Mouse (Mus musculus) A20 (cell line): Measurements from ENCODE around the gene Dsp.

Experiments used
- DNase-seq: peaks from one replicate; pipeline ENCODE4 v3.0.0-alpha.2; 2011; ENCODE audit warnings: low read depth, low spot score

The Dsp gene

GRCm38 (mm10) chr13:38193406-38193805, 42.3 kb downstream of the Dsp start:
- DNase-seq: no peak

- DNase-seq: no peak
Observed at GRCm38 (mm10) chr13:38201413-38201812, 50.3 kb downstream of the Dsp start.

GRCm38 (mm10) chr13:38204171-38204570, 53.1 kb downstream of the Dsp start:
- DNase-seq: no peak

- DNase-seq: peak; percentile 92
Observed at GRCm38 (mm10) chr13:38204702-38205482, 53.8 kb downstream of the Dsp start, which contains the start of gene Snrnp48. TSS of gene Snrnp48 (plus strand) at chr13:38204938.

- no peak for DNase-seq
Observed at GRCm38 (mm10) chr13:38211122-38211521, 60.0 kb downstream of the Dsp start.

- DNase-seq: no peak
Observed at GRCm38 (mm10) chr13:38218686-38219085, 67.6 kb downstream of the Dsp start.

GRCm38 (mm10) chr13:38220331-38220730, 69.2 kb downstream of the Dsp start:
- DNase-seq: no peak

- no peak for DNase-seq
Observed at GRCm38 (mm10) chr13:38230177-38230821, 79.2 kb downstream of the Dsp start.

- DNase-seq: no peak
Observed at GRCm38 (mm10) chr13:38232411-38232810, 81.3 kb downstream of the Dsp start.

- no peak for DNase-seq
Observed at GRCm38 (mm10) chr13:38232856-38233625, 81.9 kb downstream of the Dsp start.

- DNase-seq: no peak
Observed at GRCm38 (mm10) chr13:38234651-38235050, 83.6 kb downstream of the Dsp start.

GRCm38 (mm10) chr13:38235370-38235769, 84.3 kb downstream of the Dsp start:
- DNase-seq: peak; percentile 46

GRCm38 (mm10) chr13:38248151-38248550, 97.1 kb downstream of the Dsp start:
- no peak for DNase-seq
